Mouse (Mus musculus) liver, embryonic 13.5 days (tissue): ENCODE results near the gene Gm42417. TPM values are rescaled to one million over a fixed set of nuclear protein-coding genes. Genes with fewer than 3 reads are reported as not detected.

Source experiments
- ATAC-seq: fragments of 200-750 bp; cut with Nextera tagmentation; 2 replicates; pipeline ENCODE4 v1.8.0; 2017; ENCODE audit warnings: low read depth, mild to moderate bottlenecking, moderate number of reproducible peaks, moderate library complexity
- DNase-seq: peaks from one replicate; pipeline ENCODE4 v3.0.0; 2022
- H3K27ac ChIP-seq: fragments of 300-500 bp; sonication (generic); 2 replicates; pipeline ENCODE4 v1.5.1; 2015; ENCODE audit warnings: moderate library complexity, mild to moderate bottlenecking, inconsistent platforms
- H3K27me3 ChIP-seq: fragments of 300-500 bp; sonication (generic); 2 replicates; pipeline ENCODE4 v1.6.1; 2015; ENCODE audit warnings: mild to moderate bottlenecking, inconsistent platforms
- H3K36me3 ChIP-seq: fragments of 300-500 bp; sonication (generic); 2 replicates; pipeline ENCODE4 v1.6.1; 2015; ENCODE audit warnings: mild to moderate bottlenecking, inconsistent platforms
- H3K4me1 ChIP-seq: fragments of 300-500 bp; sonication (generic); replicated peaks from 2 replicates; pipeline ENCODE4 v1.6.1; 2015; ENCODE audit warnings: inconsistent platforms
- H3K4me2 ChIP-seq: fragments of 300-500 bp; sonication (generic); 2 replicates; pipeline ENCODE4 v1.6.1; 2015; ENCODE audit warnings: inconsistent platforms, mild to moderate bottlenecking, moderate library complexity
- H3K4me3 ChIP-seq: fragments of 300-500 bp; sonication (generic); replicated peaks from 2 replicates; pipeline ENCODE4 v1.5.1; 2015; ENCODE audit warnings: mild to moderate bottlenecking, inconsistent platforms
- H3K9ac ChIP-seq: fragments of 300-500 bp; sonication (generic); 2 replicates; pipeline ENCODE4 v1.6.1; 2015; ENCODE audit warnings: mild to moderate bottlenecking, inconsistent platforms
- H3K9me3 ChIP-seq: fragments of 300-500 bp; sonication (generic); replicated peaks from 2 replicates; pipeline ENCODE4 v1.6.1; 2016; ENCODE audit warnings: inconsistent platforms
- WGBS: fragments of 180-500 bp; shearing (Covaris S2); methylation state at CpG from one replicate; pipeline ENCODE4 v1.1.7; 2015; ENCODE audit not compliant: insufficient replicate concordance; 5-methylcytosine and 5-hydroxymethylcytosine counted together
- polyA plus RNA-seq: library from polyadenylated mRNA; unstranded; fragments of >200 nt; fragmentation: Nextera tagmentation; extraction: Ambion mirVana; gene quantifications from 2 replicates; pipeline ENCODE4 v1.2.1, GENCODE M21; 2015

Gene Gm42417
- polyA plus RNA-seq = 0.14 TPM in 1 of 2 replicates, not detected in the other

- Histone ChIP-seq H3K9ac (no peak within 1 kb of the TSS), H3K9me3 (no peaks in the 10 kb centered on the region), H3K4me3 (no peak within 1 kb of the TSS), H3K27ac (peak within 1 kb of the TSS; percentile 37; the same call in 1 of the 2 replicates), H3K27me3 (no peaks in the 10 kb centered on the region), H3K4me1 (peaks cover 13% of the 10 kb centered on the region; the same call in 1 of the 2 replicates), H3K4me2 (no peak within 1 kb of the TSS), H3K36me3 (peaks cover 25% of the 10 kb centered on the region)
- 75% methylated on average over 9 of the region's 9 CpGs for whole genome bisulfite sequencing
- DNase-seq = no peak
- ATAC-seq = peak; percentile 77
Measured at GRCm38 (mm10) chr1:36539186-36539585, at the start of gene Gm42417. Gm42417 (minus strand) TSS chr1:36539429.

DNA sequence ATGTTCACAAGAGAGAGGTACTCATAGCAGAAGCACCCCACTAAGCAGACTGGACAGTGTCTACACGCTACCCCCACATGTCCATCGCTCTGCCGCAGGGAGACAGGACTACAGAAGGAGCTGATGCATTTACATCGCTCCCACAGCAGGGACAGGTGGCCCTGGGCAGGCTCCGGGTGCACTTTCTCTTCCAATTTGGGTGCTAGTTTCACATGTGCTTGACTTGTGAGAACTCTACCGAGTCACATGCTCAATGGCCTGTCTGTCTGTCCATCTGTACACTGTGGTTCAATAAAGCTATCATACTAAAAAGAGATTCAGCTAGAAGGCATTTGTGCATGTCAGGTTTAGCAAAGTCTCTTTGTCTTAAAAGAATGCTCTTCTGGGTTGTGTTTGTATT, 48.6 kb upstream of the Gm42417 start:
- Histone ChIP-seq H3K4me3 (no peak overlapping the region), H3K27me3 (0 out of 2 replicates have a peak, but pooled peaks cover 3% of the 10 kb centered on the region), H3K4me2 (no peak overlapping the region), H3K4me1 (peaks cover 26% of the 10 kb centered on the region), H3K36me3 (no peaks in the 10 kb centered on the region), H3K9me3 (no peaks in the 10 kb centered on the region), H3K9ac (no peak overlapping the region), H3K27ac (no peak overlapping the region)
- DNase-seq (no peak), ATAC-seq (no peak)
- 83% methylated on average over 6 of the region's 6 CpGs for WGBS

DNA sequence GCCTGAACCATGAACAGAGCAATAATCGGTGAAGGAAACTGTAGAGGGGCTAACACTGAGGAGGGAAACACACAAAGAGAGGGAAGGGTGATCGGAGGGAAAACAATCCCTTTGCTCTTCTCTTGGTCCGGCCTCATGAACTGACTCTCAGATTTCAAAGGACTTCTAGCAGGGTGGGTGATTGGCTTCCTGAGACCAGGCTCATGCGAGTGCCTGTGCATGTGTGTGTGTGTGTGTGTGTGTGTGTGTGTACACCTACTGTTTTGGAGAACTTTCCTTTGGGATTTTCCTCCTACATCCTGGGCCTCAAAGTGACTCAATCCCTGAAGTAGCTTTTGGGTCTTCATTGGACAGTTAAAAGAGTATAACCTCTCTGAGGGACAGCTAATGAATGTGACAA, 47.1 kb upstream of the Gm42417 start:
- DNase-seq = no peak
- H3K9ac ChIP-seq = no peak overlapping the region
- no peak overlapping the region for H3K27ac ChIP-seq
- H3K36me3 ChIP-seq = no peaks in the 10 kb centered on the region
- 0 out of 2 replicates have a peak, but pooled peaks cover 3% of the 10 kb centered on the region for H3K27me3 ChIP-seq
- no peak overlapping the region for H3K4me2 ChIP-seq
- H3K4me1 ChIP-seq = peaks cover 32% of the 10 kb centered on the region
- no peak overlapping the region for H3K4me3 ChIP-seq
- 63% methylated on average over 4 of the region's 4 CpGs for WGBS
- ATAC-seq = no peak
- no peaks in the 10 kb centered on the region for H3K9me3 ChIP-seq

- WGBS = 70% methylated on average over 8 of the region's 8 CpGs
- Histone ChIP-seq H3K4me1 (peaks cover 34% of the 10 kb centered on the region), H3K4me3 (no peak overlapping the region), H3K27me3 (0 out of 2 replicates have a peak, but pooled peaks cover 3% of the 10 kb centered on the region), H3K27ac (no peak overlapping the region), H3K4me2 (no peak overlapping the region), H3K36me3 (no peaks in the 10 kb centered on the region), H3K9me3 (no peaks in the 10 kb centered on the region), H3K9ac (no peak overlapping the region)
- no peak for ATAC-seq
- no peak for DNase-seq
Measured at GRCm38 (mm10) chr1:36583408-36584116, 44.3 kb upstream of the Gm42417 start.

DNA sequence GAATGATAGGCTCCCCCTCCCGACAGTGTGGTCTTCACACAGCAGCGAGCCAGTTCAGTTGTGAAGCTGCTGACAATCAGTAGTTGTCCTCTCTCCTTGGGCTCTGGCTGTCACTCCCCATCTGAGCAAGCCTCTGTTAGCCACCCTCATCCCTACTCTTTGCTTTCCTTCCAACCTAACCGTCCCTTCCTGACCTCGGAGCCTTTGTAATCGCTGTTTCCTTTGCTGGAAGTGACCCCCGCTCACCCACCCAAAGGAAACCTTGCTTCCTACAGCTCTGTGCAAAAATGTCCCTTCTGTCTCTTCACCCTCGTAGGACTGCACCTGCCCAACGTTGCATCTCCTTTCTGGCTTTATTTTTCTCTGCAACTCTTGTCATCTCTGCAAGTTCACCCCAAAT, 43.0 kb upstream of the Gm42417 start:
- Histone ChIP-seq H3K9ac (no peak overlapping the region), H3K4me2 (no peak overlapping the region), H3K27ac (no peak overlapping the region), H3K27me3 (0 out of 2 replicates have a peak, but pooled peaks cover 4% of the 10 kb centered on the region), H3K9me3 (no peaks in the 10 kb centered on the region), H3K4me1 (peaks cover 34% of the 10 kb centered on the region), H3K36me3 (no peaks in the 10 kb centered on the region), H3K4me3 (no peak overlapping the region)
- no peak for DNase-seq
- WGBS = 47% methylated on average over 8 of the region's 8 CpGs
- no peak for ATAC-seq

DNA sequence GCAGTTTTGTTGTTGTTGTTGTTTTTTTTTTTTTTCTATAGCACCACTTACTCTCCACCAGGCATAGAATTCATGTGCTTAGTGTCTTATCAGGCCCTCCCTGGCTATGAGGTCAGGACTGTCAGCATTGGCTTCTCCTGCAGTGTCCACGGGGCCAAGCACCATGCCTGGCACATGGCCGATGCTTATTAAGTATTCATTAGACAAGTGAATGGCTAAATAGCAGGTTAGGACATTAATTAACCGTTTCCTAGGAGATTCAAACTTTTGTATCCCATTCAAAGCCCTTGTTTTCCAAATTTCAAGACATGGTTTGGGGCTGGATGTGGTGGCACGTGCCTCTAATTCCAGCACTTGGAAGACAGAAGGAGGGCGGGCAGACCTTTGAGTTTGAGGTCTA, 42.0 kb upstream of the Gm42417 start:
- 55% methylated on average over 5 of the region's 5 CpGs for WGBS

GRCm38 (mm10) chr1:36580384-36581207, 41.4 kb upstream of the Gm42417 start:
- peaks cover 41% of the 10 kb centered on the region for H3K4me1 ChIP-seq
- H3K9me3 ChIP-seq = no peaks in the 10 kb centered on the region
- ATAC-seq (peak; percentile 94), DNase-seq (peak; percentile 70)
- peak overlapping the region; percentile 42 for H3K4me3 ChIP-seq
- peak overlapping the region; percentile 41 for H3K27ac ChIP-seq
- peak overlapping the region; percentile 67 for H3K4me2 ChIP-seq
- 6% methylated on average over 17 of the region's 17 CpGs for WGBS
- H3K36me3 ChIP-seq = no peaks in the 10 kb centered on the region
- 0 out of 2 replicates have a peak, but pooled peaks cover 5% of the 10 kb centered on the region for H3K27me3 ChIP-seq
- peak overlapping the region; percentile 47 for H3K9ac ChIP-seq

More for the DNA sequence above, 42.0 kb upstream of the Gm42417 start:
- no peak for DNase-seq
- Histone ChIP-seq H3K36me3 (no peaks in the 10 kb centered on the region), H3K4me3 (no peak overlapping the region), H3K27me3 (0 out of 2 replicates have a peak, but pooled peaks cover 5% of the 10 kb centered on the region), H3K9me3 (no peaks in the 10 kb centered on the region), H3K9ac (peak overlapping the region; percentile 47; the same call in 1 of the 2 replicates), H3K27ac (0 out of 2 replicates have a peak overlapping the region, but pooled peaks have one; percentile 41), H3K4me2 (peak overlapping the region; percentile 67), H3K4me1 (peaks cover 42% of the 10 kb centered on the region)
- no peak for ATAC-seq

DNA sequence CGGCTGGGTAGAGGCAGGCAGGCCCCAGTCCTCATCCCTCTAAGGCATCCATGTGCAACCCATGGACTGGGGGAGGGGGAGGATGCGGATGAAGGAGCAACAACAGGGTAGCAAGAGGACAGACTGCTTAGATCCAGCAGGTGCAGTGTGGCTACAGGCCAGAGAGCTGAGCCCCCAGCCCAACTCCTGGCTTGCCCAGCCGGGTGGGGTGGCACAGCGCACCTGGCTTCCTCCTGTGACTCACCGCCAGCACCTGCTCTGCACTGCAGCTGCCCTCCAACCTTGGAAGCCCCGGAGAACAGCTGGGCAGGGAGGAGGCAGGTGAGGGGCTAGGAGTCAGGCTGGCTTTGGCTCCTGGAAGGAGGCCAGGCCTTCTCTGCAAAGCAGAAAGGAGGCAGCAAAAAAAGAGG, 40.8 kb upstream of the Gm42417 start:
- ATAC-seq = peak; percentile 17
- DNase-seq = no peak

DNA sequence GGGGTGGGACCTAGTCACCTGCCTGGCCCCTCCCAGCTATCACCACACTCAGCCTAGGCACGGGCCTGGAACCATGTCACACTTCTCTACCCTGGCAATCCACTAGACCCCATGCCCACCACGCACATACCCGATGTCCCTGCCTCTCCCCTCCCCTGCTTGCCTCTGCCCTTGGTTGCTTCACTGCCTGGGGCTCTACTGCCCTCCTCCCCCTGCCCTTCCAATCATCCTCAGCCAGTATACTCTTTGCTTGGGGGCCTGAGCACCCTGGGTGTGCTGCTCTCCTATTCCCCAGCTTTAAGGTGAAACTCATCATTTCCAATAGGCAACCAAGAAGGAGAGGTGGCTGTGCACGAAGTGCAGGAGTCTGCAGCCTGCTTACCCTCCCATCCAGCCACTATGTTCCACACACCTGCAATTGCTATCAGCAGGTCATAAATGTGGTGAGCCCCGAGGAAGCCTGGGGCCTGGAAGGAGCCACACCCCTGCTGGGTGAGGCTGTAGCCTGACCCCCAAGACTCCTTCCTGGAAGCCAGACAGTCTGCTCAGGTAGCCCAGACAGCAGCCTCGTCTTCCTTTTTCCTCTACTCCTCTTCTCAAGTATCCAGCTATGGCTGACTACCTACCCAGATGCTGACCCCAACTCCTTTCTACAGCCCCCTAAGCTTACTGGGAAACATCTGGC, 37.9 kb upstream of the Gm42417 start:
- Histone ChIP-seq H3K36me3 (no peaks in the 10 kb centered on the region), H3K4me2 (no peak overlapping the region), H3K27me3 (peaks cover 2% of the 10 kb centered on the region; the same call in 1 of the 2 replicates), H3K9ac (no peak overlapping the region), H3K9me3 (no peaks in the 10 kb centered on the region), H3K4me3 (no peak overlapping the region), H3K4me1 (peaks cover 43% of the 10 kb centered on the region), H3K27ac (no peak overlapping the region)
- WGBS = 58% methylated on average over 6 of the region's 6 CpGs
- ATAC-seq (no peak), DNase-seq (no peak)

More for the DNA sequence above, 40.8 kb upstream of the Gm42417 start:
- WGBS = 60% methylated on average over 6 of the region's 6 CpGs
- H3K4me3 ChIP-seq = peak overlapping the region; percentile 42
- H3K36me3 ChIP-seq = no peaks in the 10 kb centered on the region
- H3K4me1 ChIP-seq = peaks cover 41% of the 10 kb centered on the region
- peak overlapping the region; percentile 67 for H3K4me2 ChIP-seq
- H3K9me3 ChIP-seq = no peaks in the 10 kb centered on the region
- peak overlapping the region; percentile 47 for H3K9ac ChIP-seq
- 0 out of 2 replicates have a peak, but pooled peaks cover 5% of the 10 kb centered on the region for H3K27me3 ChIP-seq
- peak overlapping the region; percentile 41 for H3K27ac ChIP-seq

DNA sequence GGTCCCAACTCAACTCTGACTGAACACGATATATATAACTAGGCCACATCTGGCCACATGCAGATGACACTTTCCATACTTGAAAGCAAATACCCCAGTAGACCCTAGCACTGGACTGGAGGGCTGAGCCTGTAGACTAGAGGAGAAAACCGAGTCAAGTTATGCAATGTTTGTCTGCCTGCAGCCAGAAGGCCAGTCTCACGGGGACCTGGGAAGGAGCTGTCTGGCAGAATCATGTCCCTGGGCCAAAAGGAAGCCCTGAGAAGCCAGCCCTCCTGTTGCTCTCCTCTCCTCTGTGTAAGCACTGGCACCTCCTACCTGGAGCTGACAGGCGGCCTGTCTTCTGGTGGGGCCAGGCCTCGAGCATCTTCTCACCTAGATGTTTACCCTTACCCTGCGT, 36.1 kb upstream of the Gm42417 start:
- ATAC-seq = no peak
- no peak for DNase-seq
- Histone ChIP-seq H3K27me3 (peaks cover 2% of the 10 kb centered on the region; the same call in 1 of the 2 replicates), H3K27ac (no peak overlapping the region), H3K9me3 (no peaks in the 10 kb centered on the region), H3K36me3 (no peaks in the 10 kb centered on the region), H3K4me3 (no peak overlapping the region), H3K9ac (no peak overlapping the region), H3K4me2 (no peak overlapping the region), H3K4me1 (peaks cover 37% of the 10 kb centered on the region)
- WGBS = 52% methylated on average over 6 of the region's 6 CpGs
